Mouse (Mus musculus): ENCODE measurements around the gene 1700010I14Rik.

- no peak for TF ChIP-seq CTCF (conservative IDR thresholded peaks at IDR 0.05; ENCODE audit: low read length)
- TF ChIP-seq NANOG (IDR thresholded peaks at IDR 0.05; ENCODE audit: borderline replicate concordance, low read length): no peak
- no peak for TF ChIP-seq POU5F1 (IDR thresholded peaks at IDR 0.05; ENCODE audit: borderline replicate concordance, low read length)
Observed at GRCm38 (mm10) chr17:8961644-8962043, 26.5 kb upstream of the 1700010I14Rik start.

All from E14TG2a.4 (cell line).